Mouse (Mus musculus): Measurements from ENCODE around the gene Btg2.

Gene Btg2

DNA sequence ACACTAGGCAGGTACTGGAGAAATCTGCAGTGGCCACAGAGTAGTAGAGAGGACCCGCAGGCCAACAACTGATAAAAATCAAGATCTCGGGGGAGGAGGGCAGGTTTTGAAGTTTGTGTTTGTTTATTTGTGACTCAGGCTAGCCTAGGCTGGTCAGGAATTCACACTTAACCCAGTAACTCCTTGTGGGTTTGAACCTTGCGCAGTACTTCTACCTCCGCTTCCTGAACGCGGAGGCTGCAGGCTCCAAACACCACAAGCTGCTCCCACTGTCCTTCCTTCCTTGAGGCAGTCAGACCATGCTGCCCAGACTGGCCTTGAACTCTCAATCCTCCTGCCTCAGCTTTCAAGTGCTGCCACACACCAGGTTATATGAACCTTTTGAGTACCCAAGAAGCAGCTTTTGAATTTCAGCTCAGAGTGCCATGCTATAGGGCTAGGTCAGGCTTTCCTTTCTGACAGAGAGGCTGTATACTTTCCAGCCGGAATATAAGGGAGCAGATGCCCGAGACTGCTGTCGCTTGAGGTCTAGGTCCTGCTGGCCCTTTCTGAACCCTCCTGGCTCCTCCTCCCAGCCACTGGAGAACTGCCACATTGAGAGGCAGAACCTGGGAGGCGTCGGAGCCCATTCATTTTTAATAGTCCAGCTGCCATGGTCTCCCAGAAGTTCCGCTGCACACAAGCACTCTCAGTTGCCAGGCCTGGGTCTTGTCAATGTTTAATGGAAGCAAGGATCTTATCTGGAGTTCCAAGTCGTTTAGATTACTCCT, 19.2 kb upstream of the Btg2 start:
- DNase-seq: no peak

DNA sequence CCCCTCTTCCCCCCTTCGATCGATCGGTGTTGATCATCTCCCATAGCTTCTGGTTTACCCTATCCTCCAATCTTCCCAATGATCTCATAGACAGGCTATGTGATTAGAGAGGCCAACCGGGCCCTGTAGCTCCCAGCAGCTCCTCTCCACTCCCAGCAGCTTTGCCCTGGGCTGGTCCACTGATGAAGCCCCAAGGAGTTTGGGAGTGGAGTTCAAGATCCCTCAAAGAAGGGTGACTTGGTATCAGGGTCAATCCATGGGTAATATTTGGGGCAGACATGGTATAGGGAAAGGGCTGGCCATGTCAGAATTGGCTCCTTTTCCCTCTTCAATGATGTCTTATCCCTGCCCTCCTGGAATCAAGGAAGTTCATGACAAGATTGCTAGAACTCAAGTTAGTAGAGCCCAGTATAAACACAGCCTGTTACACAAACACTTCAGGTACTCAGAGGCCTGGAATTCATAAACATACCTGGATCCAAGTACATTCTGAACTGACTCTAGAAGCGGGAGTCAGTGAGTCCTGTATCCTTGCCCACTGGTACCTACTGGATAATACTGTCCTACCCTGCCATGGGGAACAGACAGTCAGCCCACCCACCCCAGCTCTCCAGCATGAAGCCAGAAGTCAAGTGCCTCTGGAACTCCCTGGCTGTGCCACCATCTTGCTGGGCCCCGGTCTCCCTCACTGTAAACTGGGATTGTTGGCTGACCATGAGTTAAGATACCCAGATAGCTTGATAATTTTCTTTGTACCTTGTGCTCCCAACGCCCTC, 18.3 kb upstream of the Btg2 start:
- no peak for DNase-seq

DNA sequence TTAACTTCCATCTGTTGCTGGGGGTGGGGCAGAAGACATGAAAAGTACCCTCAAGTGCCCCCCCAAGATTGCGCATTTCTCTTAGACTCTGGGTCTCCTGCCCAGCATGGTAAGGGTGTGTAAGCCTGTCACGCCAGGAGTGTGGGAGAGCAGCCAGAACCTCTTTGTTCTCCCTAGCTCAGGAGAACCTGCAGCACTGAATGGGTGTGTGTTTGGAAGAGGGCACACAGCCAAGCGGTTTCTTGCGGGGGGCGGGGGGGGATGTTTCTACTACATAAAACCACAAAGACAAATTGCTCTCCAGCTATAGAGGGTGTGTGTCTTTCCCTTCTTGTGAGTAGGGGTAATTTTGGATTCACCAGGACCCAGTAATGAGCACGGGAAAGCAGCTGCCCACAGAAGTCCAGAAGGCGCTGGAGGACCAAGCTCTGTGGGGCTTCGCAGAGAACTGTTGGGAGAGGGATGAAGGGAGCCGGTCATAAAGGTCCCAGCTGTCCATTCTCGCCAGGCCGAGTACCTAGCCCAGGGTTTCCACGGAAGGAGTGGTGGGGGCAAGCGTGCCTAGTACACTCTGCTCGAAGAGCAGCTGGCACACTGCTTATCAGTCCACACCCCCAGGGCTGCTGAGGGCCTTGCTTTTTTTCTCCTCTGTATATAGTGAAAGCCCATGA, 17.5 kb upstream of the Btg2 start:
- peak in 1 of 2 experiments; percentile 34 for DNase-seq

DNA sequence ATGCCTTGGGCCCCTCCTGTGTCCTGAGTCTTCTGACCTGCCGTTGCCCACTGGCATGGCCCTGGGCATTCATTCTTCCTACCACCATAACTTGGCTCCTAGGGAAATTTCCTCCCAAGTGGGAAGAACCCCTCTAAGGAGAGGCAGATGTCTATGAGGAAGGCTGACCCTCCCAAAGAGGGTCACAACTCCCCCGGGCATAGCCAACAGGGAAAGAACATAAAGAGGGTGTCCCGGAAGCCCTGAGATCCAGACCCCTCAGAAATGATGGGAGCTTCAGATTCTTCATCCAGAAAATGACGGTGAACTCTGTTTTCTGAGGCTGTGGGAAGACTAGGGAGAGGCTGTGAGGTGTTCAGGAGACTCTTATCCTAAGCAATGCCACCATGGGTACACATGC, 16.8 kb upstream of the Btg2 start:
- DNase-seq: no peak

DNA sequence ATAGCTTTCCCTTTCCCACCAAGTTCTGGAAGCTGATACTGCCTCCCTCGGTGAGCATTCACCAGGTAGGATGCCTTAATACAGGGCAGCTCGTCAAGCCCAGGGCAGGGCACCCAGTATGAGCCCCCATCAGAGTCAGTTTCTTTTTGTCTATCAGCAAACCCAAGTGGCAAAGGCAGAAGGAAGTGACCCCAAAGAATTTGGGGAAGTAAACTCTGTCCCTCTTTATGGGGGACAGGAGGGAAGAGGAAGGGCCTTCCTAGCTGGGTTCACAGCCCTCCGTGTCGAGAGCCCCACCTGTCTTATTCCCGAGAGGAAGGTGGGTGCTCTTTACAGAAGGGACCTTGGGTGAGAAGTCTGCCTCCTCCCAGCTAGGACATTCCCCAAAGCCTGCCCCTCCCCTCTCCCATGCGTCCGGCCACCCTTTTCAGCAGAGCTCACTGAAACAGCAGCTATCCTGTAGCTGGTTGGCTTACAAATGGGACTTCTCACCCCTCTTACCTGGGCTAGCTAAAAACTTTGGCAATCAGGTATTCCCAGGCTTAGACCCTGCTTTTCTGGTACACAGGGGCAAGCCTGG, 16.2 kb upstream of the Btg2 start:
- DNase-seq: no peak

DNA sequence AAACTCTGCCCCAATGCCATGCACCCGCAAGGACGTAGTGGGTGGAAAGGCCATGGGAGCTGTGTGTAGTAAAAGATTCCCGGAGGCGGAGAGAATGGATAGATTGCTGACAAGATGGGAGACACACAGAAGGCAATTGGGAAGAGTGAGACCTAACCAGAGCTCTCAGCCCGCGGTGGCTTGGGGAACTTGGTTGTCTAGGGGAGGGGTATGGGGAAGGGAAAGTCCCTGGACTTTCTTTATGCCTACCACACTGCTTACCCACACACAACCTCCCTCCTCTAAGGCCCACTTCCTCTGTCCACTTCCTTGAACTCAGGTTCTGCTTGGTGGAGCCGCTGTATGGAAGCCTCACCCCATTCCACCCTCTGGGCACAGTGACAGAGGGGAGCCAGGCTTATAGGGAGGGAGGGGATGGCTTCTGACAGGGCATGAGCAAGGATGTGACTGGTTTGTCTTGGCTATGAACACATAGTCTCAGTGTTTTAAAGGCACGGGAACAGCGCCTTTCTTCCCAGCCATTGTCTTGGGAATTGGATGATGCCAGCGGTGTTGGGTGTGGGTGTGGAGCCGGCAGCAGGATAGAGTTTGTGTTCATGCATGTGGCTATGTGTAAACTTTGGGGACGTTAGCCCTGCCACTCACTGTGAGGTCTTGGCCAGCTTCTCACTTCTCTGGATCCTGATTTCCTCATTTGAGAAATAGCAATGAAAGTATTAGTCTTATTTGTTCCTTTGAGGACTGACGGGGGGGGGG, 15.0 kb upstream of the Btg2 start:
- DNase-seq: no peak

DNA sequence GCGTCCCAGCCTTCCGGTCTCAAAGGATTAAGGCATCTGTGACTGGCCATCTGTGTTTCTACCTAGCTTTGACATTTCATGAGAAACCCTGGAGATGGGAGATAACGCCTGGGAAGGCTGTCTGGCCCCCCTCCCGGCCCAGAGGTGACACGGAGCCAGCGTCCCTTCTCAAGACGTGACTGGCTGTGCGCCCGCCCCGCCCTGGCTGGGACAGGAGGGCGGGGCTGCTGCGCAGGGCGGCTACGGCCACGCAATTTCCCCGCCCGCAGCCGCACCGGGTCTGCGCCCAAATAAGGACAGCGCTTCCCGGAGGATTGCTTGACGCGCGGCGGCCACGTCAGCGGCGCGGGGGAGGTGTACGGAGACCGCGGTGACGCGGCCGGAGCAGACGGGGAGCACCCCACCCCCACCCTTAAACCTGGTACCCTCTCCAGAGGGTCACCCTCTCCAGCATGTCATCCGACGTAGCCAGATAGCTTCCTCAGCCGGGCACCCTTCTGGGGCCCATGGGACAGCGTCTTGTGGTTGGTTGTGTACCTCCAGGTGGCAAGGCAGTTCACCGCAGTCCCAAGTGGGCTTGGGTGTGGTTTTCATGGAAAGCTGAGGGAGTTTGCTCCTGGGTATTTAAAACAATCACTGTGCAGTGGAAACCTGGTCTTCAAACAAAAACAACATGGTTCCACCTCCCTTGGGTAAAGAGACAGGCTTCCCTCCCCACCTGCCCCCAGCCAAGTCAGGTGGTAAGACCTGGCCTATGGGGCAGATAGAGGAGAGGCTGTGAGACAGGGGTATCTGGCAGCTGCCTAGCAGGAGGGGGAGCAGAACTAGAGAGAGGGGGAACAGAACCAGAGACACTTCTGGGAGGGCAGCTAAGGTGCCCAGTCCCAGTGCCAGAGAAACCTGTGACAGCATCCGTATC, 14.2 kb upstream of the Btg2 start:
- DNase-seq: peak; percentile 92 to 96

DNA sequence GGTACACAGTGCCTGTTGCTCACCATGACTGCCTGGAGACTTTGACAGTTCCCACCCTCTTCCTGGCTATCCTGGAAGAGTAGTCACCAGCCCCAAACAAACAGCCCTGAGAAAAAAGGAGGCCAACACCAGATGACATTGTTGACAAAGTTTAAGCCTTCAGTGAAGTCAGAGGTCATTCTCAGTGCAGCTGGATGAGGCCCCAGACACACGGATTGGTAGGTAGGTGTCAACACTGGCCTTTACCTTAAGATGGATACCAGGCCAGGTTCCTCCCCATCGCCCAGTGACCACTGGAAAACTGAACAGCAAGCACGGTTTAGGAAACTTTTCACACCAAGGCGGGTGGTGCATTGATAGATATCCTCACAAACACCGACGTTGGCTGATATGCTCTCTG, 13.4 kb upstream of the Btg2 start:
- no peak for DNase-seq

DNA sequence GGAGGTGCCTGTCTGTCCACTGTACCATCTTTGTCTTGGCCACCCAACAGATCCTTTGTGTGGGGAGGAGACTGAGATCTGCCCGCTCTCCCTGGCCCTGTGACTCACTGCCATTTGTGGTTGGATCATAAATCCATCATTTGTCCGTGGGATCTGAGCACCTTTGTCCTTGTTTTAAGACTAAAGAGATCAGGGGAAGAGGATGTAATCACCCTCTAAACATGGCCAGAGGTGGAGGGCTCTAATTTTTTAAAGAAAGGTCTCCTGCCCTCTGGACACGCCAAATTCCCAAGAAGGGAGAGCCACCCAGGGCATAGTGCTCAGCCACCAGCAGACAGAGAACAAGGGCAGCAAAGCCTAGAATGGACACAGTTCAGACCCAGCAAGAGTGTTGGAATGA, 12.9 kb upstream of the Btg2 start:
- no peak for DNase-seq

DNA sequence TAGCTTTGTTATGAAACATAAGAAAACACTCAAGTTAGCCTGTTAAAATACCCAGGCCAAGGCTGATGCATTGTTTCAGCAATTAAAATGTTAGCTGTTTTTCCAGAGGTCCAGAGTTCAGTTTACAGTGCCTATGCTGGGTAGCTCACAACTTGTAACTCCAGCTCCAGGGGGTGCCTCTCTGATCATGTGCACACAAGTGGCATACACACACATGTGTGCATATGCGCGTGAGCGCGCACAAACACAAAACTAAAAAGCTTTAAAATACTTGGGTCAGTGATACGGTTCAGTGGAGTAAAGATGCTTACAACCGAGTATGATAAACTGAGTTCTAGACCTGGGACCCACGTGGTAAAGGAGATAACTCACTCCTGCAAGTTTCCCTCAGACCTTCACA, 10.2 kb upstream of the Btg2 start:
- no peak for DNase-seq

DNA sequence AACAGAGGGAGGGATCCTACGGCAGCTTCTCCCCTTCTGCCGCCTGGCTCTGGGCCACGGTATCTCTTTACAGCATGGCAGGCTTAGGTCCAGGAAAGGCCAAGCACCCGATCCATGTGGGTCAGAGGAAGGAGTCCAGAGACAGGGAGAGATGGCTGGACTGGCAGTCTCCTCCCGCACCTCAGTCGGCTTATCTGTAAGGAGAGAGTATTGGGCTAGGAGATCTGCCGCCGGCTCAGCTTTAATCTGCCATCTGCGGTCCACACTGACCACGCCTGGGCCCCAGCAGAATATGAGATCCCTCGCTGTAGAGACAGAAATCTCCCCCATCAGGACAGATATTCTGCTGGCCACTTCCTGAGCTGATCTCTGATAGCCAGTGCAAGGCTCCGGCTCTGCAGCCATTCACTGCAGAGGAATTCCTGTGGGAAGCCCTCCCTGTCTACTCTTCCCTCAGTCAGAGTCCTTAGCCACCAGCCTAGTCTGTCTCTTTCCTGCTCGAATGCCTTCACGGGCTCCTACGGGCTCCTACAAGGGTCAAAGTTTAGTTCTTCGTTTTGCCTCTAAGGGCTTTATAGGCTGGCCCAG, 8.0 kb upstream of the Btg2 start:
- peak; percentile 70 to 77 for DNase-seq

DNA sequence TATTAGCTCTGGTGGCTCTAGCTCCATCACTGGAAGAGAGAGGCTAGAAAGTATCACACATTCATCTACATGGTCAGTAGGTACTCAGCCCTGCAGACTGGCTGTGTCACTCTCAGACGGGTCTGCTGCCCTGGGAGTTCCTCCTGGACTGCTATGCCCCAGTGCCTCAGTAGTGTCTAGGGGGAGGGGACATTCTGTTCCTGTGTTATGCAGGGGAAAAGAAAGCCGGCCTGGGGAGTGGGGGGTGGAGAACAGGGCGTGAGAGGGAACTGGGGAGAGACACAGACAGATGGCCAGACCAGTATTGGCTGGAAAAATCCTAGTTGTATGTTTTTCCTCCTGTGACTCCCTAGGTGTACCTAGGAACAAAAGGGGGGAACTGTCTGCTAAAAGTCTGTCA, 7.1 kb upstream of the Btg2 start:
- DNase-seq: no peak

DNA sequence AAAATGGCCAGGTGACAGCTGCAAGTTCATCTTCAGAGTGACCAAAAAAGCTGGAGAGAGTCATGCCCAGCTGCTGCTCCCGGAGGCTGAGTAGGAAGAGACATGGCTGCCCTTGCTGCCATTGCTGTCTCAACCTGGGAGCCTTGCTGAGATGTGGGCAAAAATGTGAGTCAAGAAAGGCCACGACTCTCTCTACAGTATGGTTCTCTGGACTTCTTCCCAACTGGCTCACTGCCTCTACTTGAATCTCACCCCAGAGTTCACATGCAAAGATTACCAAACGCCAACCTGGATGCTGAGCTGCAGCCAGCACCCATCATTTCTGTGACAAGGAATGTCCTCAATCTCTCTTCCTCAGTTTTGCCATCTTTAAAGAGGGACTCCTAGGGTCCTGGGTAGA, 5.2 kb upstream of the Btg2 start:
- DNase-seq: peak; percentile 59 to 72

DNA sequence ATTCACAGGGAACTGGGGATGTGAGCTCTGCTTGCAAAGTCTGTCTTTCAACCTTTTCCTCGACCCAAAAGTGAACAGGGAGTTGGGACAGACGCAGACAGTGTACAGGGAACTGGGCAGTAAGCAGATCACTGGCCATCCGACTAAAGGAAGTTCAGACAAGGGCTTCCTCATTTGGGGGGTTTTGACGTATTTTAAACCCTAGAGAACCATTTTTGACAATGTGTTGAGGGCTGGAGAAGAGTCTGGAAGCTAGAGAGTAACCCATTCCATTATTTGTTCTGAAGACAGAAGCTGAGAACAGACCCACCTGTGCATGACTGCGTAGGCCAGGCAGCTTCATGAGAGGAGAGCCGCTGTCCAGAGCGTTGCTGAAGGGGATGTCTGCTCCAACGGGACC, 4.8 kb upstream of the Btg2 start:
- DNase-seq: no peak

DNA sequence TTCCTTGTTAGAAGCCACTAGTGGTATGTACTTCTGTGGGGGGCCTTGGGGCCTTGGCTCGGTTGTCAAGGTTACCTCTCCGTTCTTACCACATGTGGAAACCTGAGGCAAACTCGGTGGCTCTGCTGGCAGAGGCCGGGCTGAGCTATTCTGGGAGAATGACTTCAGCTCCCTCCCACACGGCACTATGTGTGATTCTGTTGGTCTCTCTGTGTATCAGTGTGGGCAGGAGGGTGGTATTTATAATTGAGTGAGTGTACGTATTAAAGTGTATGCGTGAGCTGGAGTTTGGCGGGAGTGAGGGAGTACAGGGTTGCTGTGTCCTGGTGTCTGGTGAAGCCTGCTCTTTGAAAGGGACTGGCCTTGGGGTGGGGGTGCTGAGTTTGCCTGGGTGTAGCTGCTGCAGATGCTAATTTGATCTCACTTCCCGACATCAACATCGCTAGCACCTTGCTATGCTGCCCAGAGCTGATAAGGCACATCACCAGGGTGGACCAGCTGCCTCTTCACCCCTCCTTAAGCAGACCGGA, 4.1 kb upstream of the Btg2 start:
- DNase-seq: peak; percentile 65 to 66

DNA sequence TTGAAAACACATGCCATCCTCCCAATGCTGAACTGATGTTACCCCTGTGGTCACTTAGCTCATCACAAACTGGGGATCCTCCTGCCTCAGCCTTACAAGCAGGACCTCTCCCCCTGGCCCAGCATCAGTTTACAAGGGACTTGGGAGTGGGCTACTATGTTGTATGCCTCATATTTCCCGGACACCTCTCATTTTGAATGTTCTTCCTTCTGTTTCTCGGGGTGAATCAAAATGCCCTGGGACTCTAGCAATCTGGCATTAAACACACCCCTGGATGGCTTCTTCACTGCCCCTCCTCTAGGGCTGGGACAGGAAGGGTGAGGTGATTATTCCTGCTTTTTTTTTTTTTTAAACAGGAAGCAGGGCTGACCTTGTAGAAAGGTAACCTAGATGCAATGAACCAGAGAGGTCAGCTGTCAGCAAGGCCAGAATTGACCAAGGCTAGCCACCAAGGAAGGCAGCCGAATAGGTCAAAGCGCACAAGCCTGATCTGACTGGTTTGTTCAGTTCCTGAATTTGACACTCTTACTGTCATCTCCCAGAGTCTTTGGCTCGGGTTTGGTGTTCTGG, 2.0 kb upstream of the Btg2 start:
- no peak for DNase-seq

DNA sequence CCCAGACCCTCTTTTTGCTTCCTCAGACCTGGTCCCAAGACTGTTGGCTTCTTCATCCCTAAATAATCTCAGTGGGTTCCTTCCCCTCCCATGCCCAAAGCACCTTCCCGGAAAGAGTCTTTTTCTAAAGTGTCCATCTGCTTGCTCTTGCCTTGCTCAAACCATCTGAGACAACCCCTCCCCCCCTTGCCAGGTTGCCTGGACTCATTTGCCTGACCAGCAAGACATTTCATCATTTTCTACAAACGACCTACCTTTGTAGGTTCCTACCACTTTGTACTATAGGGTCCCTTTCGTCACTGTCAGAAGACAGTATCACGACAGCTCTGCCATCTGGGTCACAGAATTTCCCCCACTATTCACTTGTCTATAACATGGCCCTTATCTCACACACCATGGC, 1.5 kb upstream of the Btg2 start:
- peak in 1 of 2 experiments; percentile 53 for DNase-seq

DNA sequence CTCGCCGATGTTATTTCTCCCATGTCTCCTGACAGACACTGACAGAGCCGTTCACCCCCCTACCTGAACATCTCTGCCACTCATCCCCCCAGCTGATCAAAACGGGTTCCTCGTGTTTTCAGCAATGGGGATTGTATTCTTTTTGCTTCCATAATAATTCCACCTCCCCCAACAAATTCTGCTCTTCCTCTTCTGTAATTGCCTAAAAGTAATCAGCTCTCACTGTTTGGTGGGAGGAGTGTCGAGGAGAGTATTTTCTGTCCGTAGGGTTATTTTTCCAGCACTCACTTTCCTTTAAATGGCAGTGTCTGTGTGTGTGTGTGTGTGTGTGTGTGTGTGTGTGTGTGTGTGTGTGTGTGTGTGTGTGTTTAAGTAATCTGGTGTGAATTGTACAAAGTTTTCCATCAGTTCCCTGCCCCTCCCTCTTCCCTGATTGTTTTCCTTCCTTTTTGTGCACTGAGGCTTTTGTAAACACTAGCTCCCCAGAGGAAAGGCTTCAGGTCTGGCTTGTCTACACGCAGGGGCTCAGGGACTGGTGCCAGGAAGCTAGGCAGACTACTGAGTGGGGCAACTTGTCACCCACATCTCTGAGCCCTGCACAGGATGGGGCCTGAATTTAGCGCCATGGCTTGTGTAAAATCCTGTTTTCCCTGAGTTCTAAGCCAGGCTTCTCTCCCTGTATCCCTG, 700 bp upstream of the Btg2 start:
- DNase-seq: peak; percentile 47 to 66

DNA sequence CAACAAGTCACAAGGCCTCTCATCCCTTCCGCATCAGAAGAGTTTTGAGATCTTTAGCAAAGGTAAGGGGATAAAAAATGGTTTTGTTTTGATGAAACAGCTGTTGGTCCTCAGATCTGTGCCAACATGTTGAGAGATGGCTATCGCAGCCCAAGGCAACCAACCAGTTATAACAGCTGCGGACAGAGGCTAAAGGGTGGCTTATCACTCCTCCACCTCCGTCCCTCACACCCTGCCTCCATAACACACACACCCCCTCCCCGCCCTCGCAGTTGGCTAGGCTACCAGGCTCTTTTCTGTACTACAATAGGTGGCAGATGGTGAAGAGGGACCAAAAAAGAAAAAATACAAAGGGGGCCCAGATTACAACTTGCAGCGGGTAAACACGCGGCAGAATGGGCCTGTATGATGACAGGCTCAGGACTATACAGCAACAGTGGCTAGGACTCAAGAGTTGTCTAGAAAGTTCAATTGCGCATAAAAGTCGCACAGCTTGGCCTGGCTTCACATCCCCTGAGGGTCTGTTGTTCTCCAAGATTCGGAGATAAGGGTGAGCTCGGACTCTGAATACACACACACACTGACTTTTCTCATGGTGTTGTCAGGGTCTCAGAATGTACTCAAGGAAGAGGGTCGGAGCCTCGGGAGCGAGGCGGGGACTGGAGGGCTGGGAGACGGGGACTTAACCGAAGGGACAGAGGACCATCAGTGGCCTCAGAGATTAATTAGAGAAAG, 692 bp downstream of the Btg2 start:
- DNase-seq: peak; percentile 66 to 76

Measured in cerebellum, postnatal 25 days (tissue).